Mouse (Mus musculus): ENCODE data around the gene Gm5795. TPM values are rescaled to one million over a fixed set of nuclear protein-coding genes. Genes with fewer than 3 reads are reported as not detected.
"Not testable (repeated sequence)": the region's sequence is repeated elsewhere in the genome, so short reads cannot be mapped to it uniquely, and the experiment has no call there.

Gm5795 gene
- total RNA-seq (2015), result not detected in 2 replicates
- not detected in 2 replicates for total RNA-seq (2017)

GRCm38 (mm10) chr14:3187955-3188354, at the start of gene Gm5795:
Gene Gm5795, plus strand, starts transcription at chr14:3188255.
- ATAC-seq (replicated peaks; ENCODE audit: poor library complexity), result not testable (repeated sequence)

- ATAC-seq (replicated peaks; ENCODE audit: poor library complexity), result not testable (repeated sequence)
These were observed 20.5 kb downstream of the Gm5795 start, which contains the start of gene D830030K20Rik for GRCm38 (mm10) chr14:3208272-3209152. Gene D830030K20Rik, plus strand, starts transcription at chr14:3208488.

- not testable (repeated sequence) for ATAC-seq (replicated peaks; ENCODE audit: poor library complexity)
These were observed 21.3 kb downstream of the Gm5795 start for GRCm38 (mm10) chr14:3209367-3209766.

Other genes with a start within 250 kb of the Gm5795 start
- not detected in 2 replicates for gene Gm2888, start 158.3 kb upstream of the Gm5795 start, total RNA-seq (2015)
- gene Gm2888, start 158.3 kb upstream of the Gm5795 start, total RNA-seq (2017), result not detected in 2 replicates
- gene Gm2897, start 139.0 kb upstream of the Gm5795 start, total RNA-seq (2015), result not detected in 2 replicates
- not detected in 2 replicates for gene Gm2897, start 139.0 kb upstream of the Gm5795 start, total RNA-seq (2017)
- not detected in 2 replicates for gene Gm10340, start 54.3 kb upstream of the Gm5795 start, total RNA-seq (2015)
- gene Gm10340, start 54.3 kb upstream of the Gm5795 start, total RNA-seq (2017), result not detected in 2 replicates
- gene D830030K20Rik, start 20.2 kb downstream of the Gm5795 start, total RNA-seq (2015), result not detected in 2 replicates
- gene D830030K20Rik, start 20.2 kb downstream of the Gm5795 start, total RNA-seq (2017), result not detected in 2 replicates
- gene Gm2956, start 144.4 kb downstream of the Gm5795 start, total RNA-seq (2015), result not detected in 2 replicates
- not detected in 2 replicates for gene Gm2956, start 144.4 kb downstream of the Gm5795 start, total RNA-seq (2017)
- not detected in 2 replicates for gene Gm10413, start 206.8 kb downstream of the Gm5795 start, total RNA-seq (2015)
- not detected in 2 replicates for gene Gm10413, start 206.8 kb downstream of the Gm5795 start, total RNA-seq (2017)
- gene Gm10409, start 224.4 kb downstream of the Gm5795 start, total RNA-seq (2015), result not detected in 2 replicates
- not detected in 2 replicates for gene Gm10409, start 224.4 kb downstream of the Gm5795 start, total RNA-seq (2017)
- not detected in 2 replicates for gene Gm3005, start 239.8 kb downstream of the Gm5795 start, total RNA-seq (2015)
- gene Gm3005, start 239.8 kb downstream of the Gm5795 start, total RNA-seq (2017), result not detected in 2 replicates